Mouse (Mus musculus): ENCODE results near the gene Acot8.

DNA sequence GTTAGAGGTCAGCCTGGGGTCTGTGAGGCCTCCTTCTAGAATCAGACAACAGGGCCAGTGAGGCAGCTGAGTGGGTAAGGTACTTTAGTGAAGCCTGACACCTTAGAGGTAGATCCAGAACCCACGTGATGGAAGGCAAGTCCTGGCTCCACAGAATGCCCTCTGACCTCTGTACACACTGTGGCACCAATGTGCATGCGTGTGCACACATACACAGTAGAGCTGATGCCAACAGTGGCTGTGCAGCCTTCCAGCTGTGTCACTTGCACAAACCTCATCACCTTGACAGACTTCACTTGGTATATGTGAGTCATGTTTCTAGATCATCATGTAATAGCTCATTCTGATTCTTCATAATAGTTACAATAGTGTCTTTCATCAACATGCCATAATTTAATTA is 52.2 kb downstream of the Acot8 start:
- TF ChIP-seq CTCF (IDR thresholded peaks at IDR 0.05; ENCODE audit: borderline replicate concordance, insufficient read depth, low read depth, low read length) (no peak), POLR2A (IDR thresholded peaks at IDR 0.05; ENCODE audit: borderline replicate concordance, insufficient read depth, low read length) (no peak)

All from cerebellum, adult 2 months (tissue).